Mouse (Mus musculus): ENCODE measurements around the gene Casp3. TPM values are rescaled to one million over a fixed set of nuclear protein-coding genes. Genes with fewer than 3 reads are reported as not detected.

Casp3 gene
- polyA plus RNA-seq, 1 experiment from 2014 or later: 85.3 TPM

GRCm38 (mm10) chr8:46686664-46687336, 69.7 kb downstream of the Casp3 start:
- under 1% methylated on average over 19 of the region's 19 CpGs for WGBS
- Histone ChIP-seq H3K9me3 (replicated peaks) (no peaks in the 10 kb centered on the region), H3K27me3 (no peaks in the 10 kb centered on the region), H3K27ac (replicated peaks) (peak overlapping the region; percentile 93), H3K36me3 (no peaks in the 10 kb centered on the region), H3K4me2 (replicated peaks) (peak overlapping the region; percentile 48), H3K4me3 (replicated peaks) (peak overlapping the region; percentile 67), H3K4me1 (no peaks in the 10 kb centered on the region), H3K9ac (peak overlapping the region; percentile 69)
- ATAC-seq (ENCODE audit: insufficient number of reproducible peaks, low FRiP score, low TSS enrichment, low read depth): peak; percentile 99

Other genes with a start within 250 kb of the Casp3 start
- 40.5 and 44.2 TPM in 2 replicates for gene Acsl1, start 146.3 kb upstream of the Casp3 start, polyA plus RNA-seq (2015; fragmentation: Nextera tagmentation; extraction: Ambion mirVana)
- 10.1 and 10.5 TPM in 2 replicates for gene Cenpu, start 65.3 kb upstream of the Casp3 start, polyA plus RNA-seq (2015; fragmentation: Nextera tagmentation; extraction: Ambion mirVana)
- gene Primpol, start 79 bp upstream of the Casp3 start, polyA plus RNA-seq (2015; fragmentation: Nextera tagmentation; extraction: Ambion mirVana): 11.6 and 14.8 TPM in 2 replicates
- gene Irf2, start 122.4 kb downstream of the Casp3 start, polyA plus RNA-seq (2015; fragmentation: Nextera tagmentation; extraction: Ambion mirVana): 19.7 and 21.0 TPM in 2 replicates